Mouse (Mus musculus): ENCODE measurements around the gene Zfp839. TPM values are rescaled to one million over a fixed set of nuclear protein-coding genes. Genes with fewer than 3 reads are reported as not detected.

Zfp839 gene
- polyA plus RNA-seq (2014; fragmentation: Nextera tagmentation; extraction: Ambion mirVana), result 4.4 and 5.2 TPM in 2 replicates

DNA sequence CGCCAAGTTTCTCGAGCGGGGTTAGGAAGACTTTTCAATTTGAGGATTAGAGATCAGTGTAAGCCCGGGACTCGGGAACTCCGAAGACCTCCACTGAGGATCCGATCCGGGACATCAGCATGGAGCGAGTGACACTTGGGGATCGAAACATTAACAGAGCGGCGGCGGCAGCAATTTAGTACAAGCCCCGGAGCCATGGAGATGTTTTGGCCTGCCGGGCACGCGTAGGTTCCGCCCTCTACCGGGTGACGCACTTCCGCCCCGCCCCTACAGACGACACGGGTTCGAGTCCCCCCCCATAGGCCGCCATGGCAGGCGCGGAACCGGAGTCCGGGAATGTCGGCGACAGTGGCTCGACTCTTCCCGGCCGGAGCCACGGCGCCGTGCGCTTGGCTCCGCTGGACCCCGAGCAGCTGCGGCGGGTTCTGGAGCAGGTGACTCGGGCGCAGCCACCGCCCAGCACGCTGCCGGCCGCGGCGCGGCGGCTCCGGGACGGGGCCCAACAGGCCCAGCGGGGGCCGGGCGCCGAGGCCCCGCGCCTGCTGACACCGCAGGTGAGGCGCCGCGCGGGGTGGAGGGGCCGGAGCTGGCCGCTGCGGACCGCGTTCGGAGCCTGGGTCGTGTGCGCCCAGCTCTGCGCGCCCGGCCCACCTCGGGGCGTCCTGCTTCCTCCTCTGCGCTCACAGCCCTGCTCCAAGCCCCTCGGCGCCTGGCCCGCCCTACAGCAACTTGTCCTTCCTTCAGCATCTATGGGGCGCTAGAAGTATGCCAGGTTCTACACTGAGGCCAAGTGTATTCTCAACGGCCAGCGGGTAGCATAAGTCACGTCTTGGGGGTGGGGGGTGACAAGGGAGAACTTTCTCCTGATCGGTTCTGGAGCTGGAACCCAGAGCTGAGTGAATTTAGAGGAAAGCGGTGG lies at the start of gene Zfp839:
Zfp839 (plus strand) TSS at position 244 of the 919 bp plus-strand sequence.
- Histone ChIP-seq H3K27ac (ENCODE audit: low read depth) (peak within 1 kb of the TSS; percentile 72), H3K36me3 (ENCODE audit: insufficient read depth) (peaks cover 4% of the 10 kb centered on the region), H3K4me2 (peak within 1 kb of the TSS; percentile 84), H3K9me3 (ENCODE audit: low read depth, low read length) (no peaks in the 10 kb centered on the region), H3K4me3 (ENCODE audit: low read depth, low read length) (peak within 1 kb of the TSS; percentile 91), H3K4me1 (ENCODE audit: insufficient read depth) (peaks cover 11% of the 10 kb centered on the region), H3K9ac (peak within 1 kb of the TSS; percentile 87), H3K27me3 (ENCODE audit: insufficient read depth, low read length) (no peaks in the 10 kb centered on the region)
- under 1% methylated on average over 84 of the region's 89 CpGs for WGBS
- ATAC-seq (ENCODE audit: insufficient read depth) (peak; percentile 81), DNase-seq (peak; percentile 89)
- TF ChIP-seq CTCF (IDR thresholded peaks at IDR 0.05; ENCODE audit: low read depth), result peak; percentile 19; the same call in 1 of the 2 replicates

DNA sequence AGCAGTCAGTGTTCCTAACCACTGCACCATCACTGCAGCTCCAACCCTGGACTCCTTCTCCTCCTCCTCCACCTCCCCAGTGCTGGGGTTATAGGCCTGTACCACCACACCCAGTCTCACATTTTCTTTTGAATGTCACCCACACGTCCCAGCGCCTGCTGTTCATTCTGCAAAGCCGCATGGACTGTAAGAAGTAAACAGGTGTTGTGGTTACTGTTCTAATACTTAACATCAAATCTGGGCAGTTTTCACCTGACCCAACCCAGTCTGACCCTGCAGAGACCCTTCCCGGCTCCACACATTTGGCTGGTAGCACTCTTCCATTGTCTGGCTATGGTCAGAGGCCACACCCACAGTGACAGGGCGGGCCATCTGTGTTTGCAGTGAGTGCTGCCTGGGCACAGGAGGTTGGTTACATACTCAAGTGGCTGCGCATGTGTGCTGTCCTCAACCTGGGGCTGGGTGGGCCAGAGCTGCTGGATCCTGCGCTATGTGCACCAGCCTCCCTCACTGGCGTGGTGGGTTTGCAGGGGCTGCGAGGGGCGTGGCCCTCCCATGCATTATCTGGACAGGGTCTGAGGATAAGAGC lies 48.1 kb upstream of the Zfp839 start:
- H3K27me3 ChIP-seq (ENCODE audit: insufficient read depth, low read length), result no peaks in the 10 kb centered on the region
- no peak overlapping the region for H3K27ac ChIP-seq (ENCODE audit: low read depth)
- peaks cover 3% of the 10 kb centered on the region; the same call in 1 of the 2 replicates for H3K36me3 ChIP-seq (ENCODE audit: insufficient read depth)
- no peak overlapping the region for H3K4me3 ChIP-seq (ENCODE audit: low read depth, low read length)
- ATAC-seq (ENCODE audit: insufficient read depth) (no peak), DNase-seq (no peak)
- H3K9me3 ChIP-seq (ENCODE audit: low read depth, low read length), result no peaks in the 10 kb centered on the region
- TF ChIP-seq CTCF (IDR thresholded peaks at IDR 0.05; ENCODE audit: low read depth), result no peak
- no peak overlapping the region for H3K9ac ChIP-seq
- H3K4me2 ChIP-seq, result no peak overlapping the region
- no peaks in the 10 kb centered on the region for H3K4me1 ChIP-seq (ENCODE audit: insufficient read depth)
- WGBS, result 72% methylated on average over 10 of the region's 10 CpGs

GRCm38 (mm10) chr12:110802674-110803297 lies 47.3 kb upstream of the Zfp839 start:
- whole genome bisulfite sequencing, result 79% methylated on average over 5 of the region's 5 CpGs
- DNase-seq, result no peak
- no peak for TF ChIP-seq CTCF (IDR thresholded peaks at IDR 0.05; ENCODE audit: low read depth)

DNA sequence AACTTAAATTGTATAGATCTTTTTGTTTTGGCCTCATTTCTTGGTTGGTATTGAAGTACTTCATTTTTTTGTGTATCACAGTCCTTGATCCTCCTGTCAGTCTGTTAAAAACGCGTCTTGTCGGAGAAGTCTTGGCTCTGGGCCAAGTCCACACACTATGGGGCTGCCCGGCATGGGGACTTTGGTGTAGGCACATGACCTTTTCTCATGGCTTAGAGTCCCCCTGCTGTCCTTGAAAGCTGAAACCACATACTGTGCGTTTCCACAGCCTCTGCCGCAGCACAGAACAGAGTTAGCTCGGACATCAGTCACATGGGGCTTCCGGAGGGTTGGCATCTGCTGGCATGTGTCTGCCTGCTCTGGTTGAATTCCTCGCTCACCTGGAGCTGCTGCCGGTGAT lies 45.8 kb upstream of the Zfp839 start:
- H3K27ac ChIP-seq (ENCODE audit: low read depth), result no peak overlapping the region
- 0 out of 2 replicates have a peak, but pooled peaks have one; percentile 14 for TF ChIP-seq CTCF (IDR thresholded peaks at IDR 0.05; ENCODE audit: low read depth)
- 20% methylated on average over 10 of the region's 10 CpGs for WGBS
- ATAC-seq (ENCODE audit: insufficient read depth) (peak; percentile 60; the same call in 1 of the 2 replicates), DNase-seq (peak; percentile 72)
- H3K27me3 ChIP-seq (ENCODE audit: insufficient read depth, low read length), result no peaks in the 10 kb centered on the region
- no peak overlapping the region for H3K4me2 ChIP-seq
- H3K4me3 ChIP-seq (ENCODE audit: low read depth, low read length), result no peak overlapping the region
- H3K9ac ChIP-seq, result no peak overlapping the region
- H3K4me1 ChIP-seq (ENCODE audit: insufficient read depth), result no peaks in the 10 kb centered on the region
- H3K36me3 ChIP-seq (ENCODE audit: insufficient read depth), result peaks cover 10% of the 10 kb centered on the region; the same call in 1 of the 2 replicates
- H3K9me3 ChIP-seq (ENCODE audit: low read depth, low read length), result no peaks in the 10 kb centered on the region

More at GRCm38 (mm10) chr12:110802674-110803297, 47.3 kb upstream of the Zfp839 start:
- ATAC-seq (ENCODE audit: insufficient read depth), result no peak
- H3K27ac ChIP-seq (ENCODE audit: low read depth), result no peak overlapping the region
- peaks cover 3% of the 10 kb centered on the region; the same call in 1 of the 2 replicates for H3K36me3 ChIP-seq (ENCODE audit: insufficient read depth)
- H3K4me3 ChIP-seq (ENCODE audit: low read depth, low read length), result no peak overlapping the region
- H3K9ac ChIP-seq, result no peak overlapping the region
- H3K4me2 ChIP-seq, result no peak overlapping the region
- no peaks in the 10 kb centered on the region for H3K27me3 ChIP-seq (ENCODE audit: insufficient read depth, low read length)
- H3K4me1 ChIP-seq (ENCODE audit: insufficient read depth), result no peaks in the 10 kb centered on the region
- H3K9me3 ChIP-seq (ENCODE audit: low read depth, low read length), result no peaks in the 10 kb centered on the region

GRCm38 (mm10) chr12:110806301-110806970 lies 43.6 kb upstream of the Zfp839 start:
- ATAC-seq (ENCODE audit: insufficient read depth) (no peak), DNase-seq (no peak)
- Histone ChIP-seq H3K36me3 (ENCODE audit: insufficient read depth) (peaks cover 12% of the 10 kb centered on the region; the same call in 1 of the 2 replicates), H3K9me3 (ENCODE audit: low read depth, low read length) (no peaks in the 10 kb centered on the region), H3K27ac (ENCODE audit: low read depth) (no peak overlapping the region), H3K27me3 (ENCODE audit: insufficient read depth, low read length) (no peaks in the 10 kb centered on the region), H3K4me1 (ENCODE audit: insufficient read depth) (no peaks in the 10 kb centered on the region), H3K9ac (no peak overlapping the region), H3K4me2 (no peak overlapping the region), H3K4me3 (ENCODE audit: low read depth, low read length) (no peak overlapping the region)
- TF ChIP-seq CTCF (IDR thresholded peaks at IDR 0.05; ENCODE audit: low read depth), result no peak
- WGBS, result 71% methylated on average over 3 of the region's 3 CpGs

DNA sequence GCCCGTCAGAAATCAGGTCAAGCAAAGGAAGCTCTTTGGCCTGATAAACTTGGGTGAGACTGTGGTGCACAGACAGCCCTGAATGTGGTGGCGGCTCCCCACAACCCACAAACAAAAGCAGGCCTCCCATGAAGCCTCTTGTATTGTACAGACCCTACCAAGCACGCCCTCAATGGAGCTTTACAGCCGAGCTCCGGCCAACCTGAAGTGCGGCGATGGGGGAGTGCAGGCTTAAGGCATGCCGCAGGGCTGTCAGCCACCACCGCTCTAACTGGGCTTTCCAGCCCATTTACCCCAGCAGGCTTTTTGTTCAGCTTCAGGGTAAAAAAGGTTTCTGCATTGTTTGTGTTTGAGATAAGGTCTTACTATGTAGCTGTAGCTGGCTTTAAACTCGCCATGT lies 41.6 kb upstream of the Zfp839 start:
- no peaks in the 10 kb centered on the region for H3K27me3 ChIP-seq (ENCODE audit: insufficient read depth, low read length)
- 89% methylated on average over 10 of the region's 10 CpGs for WGBS
- no peaks in the 10 kb centered on the region for H3K9me3 ChIP-seq (ENCODE audit: low read depth, low read length)
- ATAC-seq (ENCODE audit: insufficient read depth), result no peak
- no peak overlapping the region for H3K9ac ChIP-seq
- TF ChIP-seq CTCF (IDR thresholded peaks at IDR 0.05; ENCODE audit: low read depth), result no peak
- H3K36me3 ChIP-seq (ENCODE audit: insufficient read depth), result peaks cover 9% of the 10 kb centered on the region; the same call in 1 of the 2 replicates
- DNase-seq, result no peak
- no peak overlapping the region for H3K4me2 ChIP-seq
- peak overlapping the region; percentile 42; the same call in 1 of the 2 replicates for H3K27ac ChIP-seq (ENCODE audit: low read depth)
- H3K4me3 ChIP-seq (ENCODE audit: low read depth, low read length), result no peak overlapping the region
- no peaks in the 10 kb centered on the region for H3K4me1 ChIP-seq (ENCODE audit: insufficient read depth)
